Mouse (Mus musculus) lung, postnatal 25 days (tissue): Measurements from ENCODE around the gene 9530068E07Rik.
"Not testable (repeated sequence)": the region's sequence is repeated elsewhere in the genome, so short reads cannot be mapped to it uniquely, and the experiment has no call there.

Source experiments
- DNase-seq: peaks from one replicate; pipeline ENCODE4 v3.0.0; 2022; ENCODE audit warnings: low spot score

Gene 9530068E07Rik

GRCm38 (mm10) chr11:52373841-52374240, 22.4 kb upstream of the 9530068E07Rik start:
- DNase-seq, result no peak

- peak; percentile 63 for DNase-seq
Observed at GRCm38 (mm10) chr11:52374340-52374739, 21.9 kb upstream of the 9530068E07Rik start.

- no peak for DNase-seq
Observed at GRCm38 (mm10) chr11:52377579-52377978, 18.6 kb upstream of the 9530068E07Rik start.

- DNase-seq, result no peak
Observed at GRCm38 (mm10) chr11:52379241-52379640, 17.0 kb upstream of the 9530068E07Rik start.

- DNase-seq, result no peak
Observed at GRCm38 (mm10) chr11:52383741-52384140, 12.5 kb upstream of the 9530068E07Rik start.

GRCm38 (mm10) chr11:52384667-52385066, 11.6 kb upstream of the 9530068E07Rik start:
- DNase-seq, result no peak

GRCm38 (mm10) chr11:52386892-52387291, 9.3 kb upstream of the 9530068E07Rik start:
- no peak for DNase-seq

- no peak for DNase-seq
Observed at GRCm38 (mm10) chr11:52388150-52388549, 8.1 kb upstream of the 9530068E07Rik start.

GRCm38 (mm10) chr11:52388979-52389378, 7.2 kb upstream of the 9530068E07Rik start:
- DNase-seq, result not testable (repeated sequence)

- DNase-seq, result no peak
Observed at GRCm38 (mm10) chr11:52389933-52390332, 6.3 kb upstream of the 9530068E07Rik start.

GRCm38 (mm10) chr11:52394494-52394893, 1.7 kb upstream of the 9530068E07Rik start:
- no peak for DNase-seq

GRCm38 (mm10) chr11:52395343-52395742, 885 bp upstream of the 9530068E07Rik start:
- DNase-seq, result no peak

GRCm38 (mm10) chr11:52396597-52397188, 465 bp downstream of the 9530068E07Rik start:
- peak; percentile 26 for DNase-seq

- no peak for DNase-seq
Observed at GRCm38 (mm10) chr11:52397385-52397987, 1.3 kb downstream of the 9530068E07Rik start.

GRCm38 (mm10) chr11:52401476-52401875, 5.2 kb downstream of the 9530068E07Rik start:
- DNase-seq, result peak; percentile 26

GRCm38 (mm10) chr11:52402566-52402965, 6.3 kb downstream of the 9530068E07Rik start:
- DNase-seq, result no peak

- DNase-seq, result no peak
Observed at GRCm38 (mm10) chr11:52404209-52404608, 8.0 kb downstream of the 9530068E07Rik start.

- DNase-seq, result no peak
Observed at GRCm38 (mm10) chr11:52405196-52405688, 9.0 kb downstream of the 9530068E07Rik start.

GRCm38 (mm10) chr11:52409316-52409715, 13.1 kb downstream of the 9530068E07Rik start:
- no peak for DNase-seq

GRCm38 (mm10) chr11:52418358-52418757, 22.1 kb downstream of the 9530068E07Rik start:
- DNase-seq, result no peak

- DNase-seq, result no peak
Observed at GRCm38 (mm10) chr11:52419246-52419645, 23.0 kb downstream of the 9530068E07Rik start.

GRCm38 (mm10) chr11:52419861-52420260, 23.6 kb downstream of the 9530068E07Rik start:
- DNase-seq, result no peak

- DNase-seq, result no peak
Observed at GRCm38 (mm10) chr11:52420296-52421052, 24.2 kb downstream of the 9530068E07Rik start.
